Comparison of ENCODE assay signal across 8 mouse cellular contexts in the genomic region with DNA sequence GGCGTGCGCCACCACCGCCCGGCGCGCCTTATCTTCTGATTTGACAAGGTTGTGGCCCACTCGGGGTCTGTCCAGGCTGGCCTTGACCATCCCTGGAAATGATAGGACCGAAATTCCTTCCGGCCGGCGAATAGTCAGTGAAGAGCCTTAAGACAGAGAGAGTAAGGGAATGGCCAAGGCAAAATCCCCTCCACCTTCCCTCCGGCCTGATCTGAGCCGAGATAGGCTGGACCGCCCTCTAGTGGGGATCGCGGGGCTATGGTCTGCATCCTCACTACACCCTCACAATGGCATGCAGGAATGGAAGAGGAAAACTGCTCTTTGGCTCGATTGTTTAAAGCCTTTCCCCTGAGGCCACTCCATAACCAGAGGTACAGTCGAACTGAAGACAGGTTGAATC. TPM values are rescaled to one million over a fixed set of nuclear protein-coding genes. Genes with fewer than 3 reads are reported as not detected.
DNase-seq lines count a peak whose midpoint lies in the region; ATAC-seq lines count a peak whose summit lies in the region.

No protein-coding gene starts in this region.

- H3K4me2 ChIP-seq in embryonic facial prominence, embryonic 15.5 days (replicated peaks) = peak overlapping the region; percentile 80
- peak overlapping the region; percentile 67 for H3K4me2 ChIP-seq in heart, embryonic 11.5 days
- H3K4me2 ChIP-seq in kidney, embryonic 15.5 days = peak overlapping the region; percentile 82
- peak overlapping the region; percentile 86 for H3K4me2 ChIP-seq in liver, embryonic 12.5 days
- peak overlapping the region; percentile 81 for H3K4me2 ChIP-seq in stomach, embryonic 15.5 days

- no peak for ATAC-seq in embryonic facial prominence, embryonic 15.5 days (ENCODE audit: insufficient number of reproducible peaks, low FRiP score, low TSS enrichment, low read depth)
- 0 out of 2 replicates have a peak, but pooled peaks have one; percentile 3 for ATAC-seq in heart, embryonic 11.5 days (replicated peaks; ENCODE audit: insufficient number of reproducible peaks, low FRiP score, low TSS enrichment)
- 0 out of 2 replicates have a peak, but pooled peaks have one; percentile 15 for ATAC-seq in kidney, embryonic 15.5 days (replicated peaks; ENCODE audit: low FRiP score)
- ATAC-seq in liver, embryonic 12.5 days = no peak
- peak; percentile 20; the same call in 1 of the 2 replicates for ATAC-seq in stomach, embryonic 15.5 days (ENCODE audit: insufficient read depth, low FRiP score, low read depth)

- H3K36me3 ChIP-seq in embryonic facial prominence, embryonic 15.5 days = no peaks in the 10 kb centered on the region
- no peaks in the 10 kb centered on the region for H3K36me3 ChIP-seq in heart, embryonic 11.5 days (ENCODE audit: control insufficient read depth, insufficient read depth, low read length)
- no peaks in the 10 kb centered on the region for H3K36me3 ChIP-seq in kidney, embryonic 15.5 days
- peaks cover 36% of the 10 kb centered on the region for H3K36me3 ChIP-seq in liver, embryonic 12.5 days
- no peaks in the 10 kb centered on the region for H3K36me3 ChIP-seq in stomach, embryonic 15.5 days

- peak; percentile 86 for DNase-seq in 416B (ENCODE audit: low read depth)
- peak; percentile 81 for DNase-seq in adrenal gland, postnatal 25 days
- DNase-seq in naive thymus-derived CD4-positive, alpha-beta T cell, adult 2 months (ENCODE audit: low read depth) = peak; percentile 84

- peak overlapping the region; percentile 84 for H3K4me3 ChIP-seq in embryonic facial prominence, embryonic 15.5 days (replicated peaks)
- peak overlapping the region; percentile 59 for H3K4me3 ChIP-seq in heart, embryonic 11.5 days (ENCODE audit: low read depth, low read length)
- H3K4me3 ChIP-seq in kidney, embryonic 15.5 days (replicated peaks) = peak overlapping the region; percentile 77
- H3K4me3 ChIP-seq in liver, embryonic 12.5 days = peak overlapping the region; percentile 82
- peak overlapping the region; percentile 77 for H3K4me3 ChIP-seq in stomach, embryonic 15.5 days (replicated peaks)

- H3K4me1 ChIP-seq in embryonic facial prominence, embryonic 15.5 days = peaks cover 47% of the 10 kb centered on the region
- peaks cover 43% of the 10 kb centered on the region for H3K4me1 ChIP-seq in heart, embryonic 11.5 days (ENCODE audit: control insufficient read depth, insufficient read depth, low read length)
- peaks cover 52% of the 10 kb centered on the region for H3K4me1 ChIP-seq in kidney, embryonic 15.5 days
- peaks cover 68% of the 10 kb centered on the region for H3K4me1 ChIP-seq in liver, embryonic 12.5 days
- H3K4me1 ChIP-seq in stomach, embryonic 15.5 days = peaks cover 31% of the 10 kb centered on the region

- H3K9ac ChIP-seq in embryonic facial prominence, embryonic 15.5 days = no peak overlapping the region
- H3K9ac ChIP-seq in heart, embryonic 11.5 days (ENCODE audit: low read depth, low read length) = no peak overlapping the region
- no peak overlapping the region for H3K9ac ChIP-seq in kidney, embryonic 15.5 days
- peak overlapping the region; percentile 93 for H3K9ac ChIP-seq in liver, embryonic 12.5 days
- no peak overlapping the region for H3K9ac ChIP-seq in stomach, embryonic 15.5 days

- 6% methylated on average over 18 of the region's 18 CpGs for WGBS in embryonic facial prominence, embryonic 15.5 days
- WGBS in heart, embryonic 11.5 days (ENCODE audit: insufficient replicate concordance) = 4% methylated on average over 18 of the region's 18 CpGs
- 5% methylated on average over 18 of the region's 18 CpGs for WGBS in kidney, embryonic 15.5 days
- 1% methylated on average over 18 of the region's 18 CpGs for WGBS in liver, embryonic 12.5 days (ENCODE audit: insufficient replicate concordance)
- 3% methylated on average over 18 of the region's 18 CpGs for WGBS in stomach, embryonic 15.5 days

- H3K9me3 ChIP-seq in embryonic facial prominence, embryonic 15.5 days (replicated peaks) = no peaks in the 10 kb centered on the region
- no peaks in the 10 kb centered on the region for H3K9me3 ChIP-seq in heart, embryonic 11.5 days (replicated peaks; ENCODE audit: control insufficient read depth, low read length)
- no peaks in the 10 kb centered on the region for H3K9me3 ChIP-seq in kidney, embryonic 15.5 days (replicated peaks)
- H3K9me3 ChIP-seq in liver, embryonic 12.5 days (replicated peaks) = no peaks in the 10 kb centered on the region
- H3K9me3 ChIP-seq in stomach, embryonic 15.5 days = no peaks in the 10 kb centered on the region

- no peaks in the 10 kb centered on the region for H3K27me3 ChIP-seq in embryonic facial prominence, embryonic 15.5 days
- no peaks in the 10 kb centered on the region for H3K27me3 ChIP-seq in heart, embryonic 11.5 days (ENCODE audit: control insufficient read depth, insufficient read depth, low read length)
- H3K27me3 ChIP-seq in kidney, embryonic 15.5 days = no peaks in the 10 kb centered on the region
- H3K27me3 ChIP-seq in liver, embryonic 12.5 days (replicated peaks) = no peaks in the 10 kb centered on the region
- H3K27me3 ChIP-seq in stomach, embryonic 15.5 days (replicated peaks) = no peaks in the 10 kb centered on the region

- peak overlapping the region; percentile 98; the same call in 1 of the 2 replicates for H3K27ac ChIP-seq in embryonic facial prominence, embryonic 15.5 days (replicated peaks)
- peak overlapping the region; percentile 100; the same call in 1 of the 2 replicates for H3K27ac ChIP-seq in heart, embryonic 11.5 days (ENCODE audit: low read depth, low read length)
- H3K27ac ChIP-seq in kidney, embryonic 15.5 days = peak overlapping the region; percentile 100
- H3K27ac ChIP-seq in liver, embryonic 12.5 days = peak overlapping the region; percentile 98
- peak overlapping the region; percentile 100 for H3K27ac ChIP-seq in stomach, embryonic 15.5 days

RNA-seq across cellular contexts. Expression of gene Inka1, which starts 0.7 kb away (rescaled TPM):
- 5.7 and 6.4 TPM in 2 replicates for total RNA-seq in adrenal gland, postnatal 25 days (2021)
- polyA plus RNA-seq in embryonic facial prominence, embryonic 15.5 days (2015; fragmentation: Nextera tagmentation; extraction: Ambion mirVana) = 90.4 and 97.1 TPM in 2 replicates
- polyA plus RNA-seq in heart, embryonic 11.5 days (2014; fragmentation: Nextera tagmentation; extraction: Ambion mirVana) = 66.6 and 66.8 TPM in 2 replicates
- 61.7 and 70.4 TPM in 2 replicates for polyA plus RNA-seq in kidney, embryonic 15.5 days (2015; fragmentation: Nextera tagmentation; extraction: Ambion mirVana)
- polyA plus RNA-seq in liver, embryonic 12.5 days (2016; fragmentation: Nextera tagmentation; extraction: Ambion mirVana) = 64.3 and 68.7 TPM in 2 replicates
- polyA plus RNA-seq in stomach, embryonic 15.5 days (2015; fragmentation: Nextera tagmentation; extraction: Ambion mirVana) = 47.6 and 54.7 TPM in 2 replicates

RNA-seq across cellular contexts. Expression of gene Gm20661, which starts 3.5 kb away (rescaled TPM):
- 0.46 TPM in 1 of 2 replicates, not detected in the other for total RNA-seq in adrenal gland, postnatal 25 days (2021)
- polyA plus RNA-seq in embryonic facial prominence, embryonic 15.5 days (2015; fragmentation: Nextera tagmentation; extraction: Ambion mirVana) = 6.4 and 6.9 TPM in 2 replicates
- polyA plus RNA-seq in heart, embryonic 11.5 days (2014; fragmentation: Nextera tagmentation; extraction: Ambion mirVana) = 3.2 and 4.0 TPM in 2 replicates
- 4.5 and 6.2 TPM in 2 replicates for polyA plus RNA-seq in kidney, embryonic 15.5 days (2015; fragmentation: Nextera tagmentation; extraction: Ambion mirVana)
- 1.2 and 1.4 TPM in 2 replicates for polyA plus RNA-seq in liver, embryonic 12.5 days (2016; fragmentation: Nextera tagmentation; extraction: Ambion mirVana)
- polyA plus RNA-seq in stomach, embryonic 15.5 days (2015; fragmentation: Nextera tagmentation; extraction: Ambion mirVana) = 6.1 and 6.9 TPM in 2 replicates

RNA-seq across cellular contexts. Expression of gene Cdhr4, which starts 5.9 kb away (rescaled TPM):
- total RNA-seq in adrenal gland, postnatal 25 days (2021) = 1.8 and 3.1 TPM in 2 replicates
- polyA plus RNA-seq in embryonic facial prominence, embryonic 15.5 days (2015; fragmentation: Nextera tagmentation; extraction: Ambion mirVana) = 9.5 and 12.7 TPM in 2 replicates
- polyA plus RNA-seq in heart, embryonic 11.5 days (2014; fragmentation: Nextera tagmentation; extraction: Ambion mirVana) = 7.0 and 10.2 TPM in 2 replicates
- 6.9 and 12.6 TPM in 2 replicates for polyA plus RNA-seq in kidney, embryonic 15.5 days (2015; fragmentation: Nextera tagmentation; extraction: Ambion mirVana)
- polyA plus RNA-seq in liver, embryonic 12.5 days (2016; fragmentation: Nextera tagmentation; extraction: Ambion mirVana) = 2.6 and 3.7 TPM in 2 replicates
- polyA plus RNA-seq in stomach, embryonic 15.5 days (2015; fragmentation: Nextera tagmentation; extraction: Ambion mirVana) = 10.9 and 13.7 TPM in 2 replicates

RNA-seq across cellular contexts. Expression of gene Gm20662, which starts 9.8 kb away (rescaled TPM):
- 2.8 TPM in 1 of 2 replicates, not detected in the other for total RNA-seq in adrenal gland, postnatal 25 days (2021)
- 0.52 and 0.64 TPM in 2 replicates for polyA plus RNA-seq in embryonic facial prominence, embryonic 15.5 days (2015; fragmentation: Nextera tagmentation; extraction: Ambion mirVana)
- 0.52 and 0.90 TPM in 2 replicates for polyA plus RNA-seq in heart, embryonic 11.5 days (2014; fragmentation: Nextera tagmentation; extraction: Ambion mirVana)
- 0.74 and 1.4 TPM in 2 replicates for polyA plus RNA-seq in kidney, embryonic 15.5 days (2015; fragmentation: Nextera tagmentation; extraction: Ambion mirVana)
- 0.69 and 0.75 TPM in 2 replicates for polyA plus RNA-seq in liver, embryonic 12.5 days (2016; fragmentation: Nextera tagmentation; extraction: Ambion mirVana)
- 0.46 and 1.1 TPM in 2 replicates for polyA plus RNA-seq in stomach, embryonic 15.5 days (2015; fragmentation: Nextera tagmentation; extraction: Ambion mirVana)

RNA-seq across cellular contexts. Expression of gene Uba7, which starts 11.1 kb away (rescaled TPM):
- total RNA-seq in adrenal gland, postnatal 25 days (2021) = 19.0 and 22.2 TPM in 2 replicates
- polyA plus RNA-seq in embryonic facial prominence, embryonic 15.5 days (2015; fragmentation: Nextera tagmentation; extraction: Ambion mirVana) = 22.4 and 28.0 TPM in 2 replicates
- 43.9 and 47.8 TPM in 2 replicates for polyA plus RNA-seq in heart, embryonic 11.5 days (2014; fragmentation: Nextera tagmentation; extraction: Ambion mirVana)
- polyA plus RNA-seq in kidney, embryonic 15.5 days (2015; fragmentation: Nextera tagmentation; extraction: Ambion mirVana) = 22.2 and 30.9 TPM in 2 replicates
- 63.1 and 63.7 TPM in 2 replicates for polyA plus RNA-seq in liver, embryonic 12.5 days (2016; fragmentation: Nextera tagmentation; extraction: Ambion mirVana)
- polyA plus RNA-seq in stomach, embryonic 15.5 days (2015; fragmentation: Nextera tagmentation; extraction: Ambion mirVana) = 37.0 and 40.2 TPM in 2 replicates

Comparison
In these comparisons a context has a peak if more than half of its experiments do, and no peak if none do; other contexts are left out.
1. ATAC-seq: peak in heart, embryonic 11.5 days (single experiment), kidney, embryonic 15.5 days (single experiment) and stomach, embryonic 15.5 days (single experiment); none in embryonic facial prominence, embryonic 15.5 days (single experiment) and liver, embryonic 12.5 days (single experiment).
2. Peak in every context shown above with its lines, with median percentiles within 50 percentile points of each other: DNase-seq, H3K27ac ChIP-seq, H3K4me2 ChIP-seq and H3K4me3 ChIP-seq.